Mouse (Mus musculus) kidney, adult 2 months (tissue): ENCODE data around the gene Map4k2.

Experiments
- CTCF ChIP-seq: fragments of 200-500 bp; conservative IDR thresholded peaks from 2 replicates; pipeline ENCODE4 v1.5.1; 2011; ENCODE audit warnings: low read depth, mild to moderate bottlenecking, control low read depth, low read length, moderate library complexity, mixed read lengths; ENCODE audit not compliant: insufficient read depth, insufficient read length
- POLR2A ChIP-seq: fragments of 200-500 bp; IDR thresholded peaks from one replicate; pipeline ENCODE4 v1.6.1; 2011; ENCODE audit warnings: low read depth, low read length, control low read depth

GRCm38 (mm10) chr19:6299003-6299402 lies 41.9 kb upstream of the Map4k2 start:
- TF ChIP-seq POLR2A (no peak), CTCF (no peak)
